Mouse (Mus musculus): Measurements from ENCODE around the gene Crybb1.

GRCm38 (mm10) chr5:112300112-112300511, 44.5 kb downstream of the Crybb1 start:
- no peak for TF ChIP-seq CTCF (IDR thresholded peaks at IDR 0.05; ENCODE audit: low read depth, low read length)
- no peak for TF ChIP-seq GATA1 (IDR thresholded peaks at IDR 0.05; ENCODE audit: borderline replicate concordance, low read length)
- TF ChIP-seq TAL1 (conservative IDR thresholded peaks at IDR 0.05; ENCODE audit: low read depth, low read length), result no peak
- TF ChIP-seq POLR2AphosphoS5 (IDR thresholded peaks at IDR 0.05; ENCODE audit: insufficient replicate concordance, low read depth, low read length), result no peak

All from G1E (cell line).